Mouse (Mus musculus): ENCODE data around the gene Sp2.

DNA sequence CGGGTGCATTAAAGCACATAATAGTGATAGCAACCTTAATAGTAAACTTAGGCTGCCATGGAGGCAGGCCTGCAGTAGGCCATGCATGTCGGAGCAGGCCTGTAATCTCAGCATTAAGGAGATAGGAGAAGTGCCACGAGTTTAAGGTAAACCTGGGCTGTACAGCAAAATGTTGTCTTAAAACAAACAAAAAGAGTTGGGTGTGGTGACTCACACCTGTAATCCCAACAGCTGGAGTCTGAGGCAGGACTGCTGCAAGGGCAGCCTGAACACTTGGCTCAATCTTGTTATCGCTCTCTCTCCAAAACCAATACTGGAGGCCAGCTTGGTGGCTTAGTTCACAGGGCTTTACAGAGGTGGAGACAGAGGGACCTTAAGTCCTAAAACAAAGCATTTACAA, 27.7 kb downstream of the Sp2 start:
- TF ChIP-seq GATA1 (IDR thresholded peaks at IDR 0.05; ENCODE audit: low read length) = no peak
- no peak for TF ChIP-seq TAL1 (IDR thresholded peaks at IDR 0.05; ENCODE audit: low read length)

All from erythroblast, embryonic 14.5 days (primary cell).